Mouse (Mus musculus): ENCODE measurements around the gene Anapc4. TPM values are rescaled to one million over a fixed set of nuclear protein-coding genes. Genes with fewer than 3 reads are reported as not detected.
A peak's percentile ranks its signal among the peaks of the same experiment; 100 is the strongest.

The Anapc4 gene
- polyA plus RNA-seq, 1 experiment from 2014 or later = 31.2 TPM

- no peaks in the 10 kb centered on the region for H3K4me1 ChIP-seq (replicated peaks)
- no peak overlapping the region for H3K4me3 ChIP-seq (replicated peaks)
- no peak overlapping the region for H3K27ac ChIP-seq
- no peak overlapping the region for H3K9ac ChIP-seq
- no peaks in the 10 kb centered on the region for H3K27me3 ChIP-seq
- 79% methylated on average over 12 of the region's 12 CpGs for WGBS (ENCODE audit: insufficient replicate concordance)
- no peak overlapping the region for H3K4me2 ChIP-seq
- no peak for DNase-seq
- H3K9me3 ChIP-seq (replicated peaks) = no peaks in the 10 kb centered on the region
- peaks cover 31% of the 10 kb centered on the region for H3K36me3 ChIP-seq
- no peak for ATAC-seq (ENCODE audit: low read depth)
Measured at GRCm38 (mm10) chr5:52868918-52869703, 35.3 kb downstream of the Anapc4 start.

- H3K27ac ChIP-seq = no peak overlapping the region
- peaks cover 15% of the 10 kb centered on the region for H3K36me3 ChIP-seq
- DNase-seq (no peak), ATAC-seq (ENCODE audit: low read depth) (no peak)
- no peaks in the 10 kb centered on the region for H3K4me1 ChIP-seq (replicated peaks)
- no peak overlapping the region for H3K4me3 ChIP-seq (replicated peaks)
- 13% methylated on average over 1 of the region's 1 CpGs for WGBS (ENCODE audit: insufficient replicate concordance)
- H3K9ac ChIP-seq = no peak overlapping the region
- no peaks in the 10 kb centered on the region for H3K27me3 ChIP-seq
- no peaks in the 10 kb centered on the region for H3K9me3 ChIP-seq (replicated peaks)
- H3K4me2 ChIP-seq = no peak overlapping the region
Measured at GRCm38 (mm10) chr5:52871461-52871860, 37.6 kb downstream of the Anapc4 start.

GRCm38 (mm10) chr5:52871986-52872385 is 38.2 kb downstream of the Anapc4 start:
- Histone ChIP-seq H3K27me3 (no peaks in the 10 kb centered on the region), H3K4me2 (no peak overlapping the region), H3K4me1 (replicated peaks) (no peaks in the 10 kb centered on the region), H3K9ac (no peak overlapping the region), H3K27ac (no peak overlapping the region), H3K9me3 (replicated peaks) (no peaks in the 10 kb centered on the region), H3K36me3 (peaks cover 11% of the 10 kb centered on the region), H3K4me3 (replicated peaks) (no peak overlapping the region)
- ATAC-seq (ENCODE audit: low read depth) (no peak), DNase-seq (no peak)
- WGBS (ENCODE audit: insufficient replicate concordance) = 81% methylated on average over 13 of the region's 13 CpGs

GRCm38 (mm10) chr5:52878847-52879246 is 45.0 kb downstream of the Anapc4 start:
- Histone ChIP-seq H3K9me3 (replicated peaks) (no peaks in the 10 kb centered on the region), H3K9ac (no peak overlapping the region), H3K27ac (no peak overlapping the region), H3K4me3 (replicated peaks) (no peak overlapping the region), H3K36me3 (no peaks in the 10 kb centered on the region), H3K4me2 (no peak overlapping the region), H3K27me3 (no peaks in the 10 kb centered on the region; the same call in 1 of the 2 replicates), H3K4me1 (replicated peaks) (no peaks in the 10 kb centered on the region)
- 6% methylated on average over 9 of the region's 14 CpGs for WGBS (ENCODE audit: insufficient replicate concordance)
- ATAC-seq (ENCODE audit: low read depth) = no peak
- DNase-seq = no peak

- Histone ChIP-seq H3K9ac (no peak overlapping the region), H3K27ac (no peak overlapping the region), H3K27me3 (no peaks in the 10 kb centered on the region; the same call in 1 of the 2 replicates), H3K4me2 (no peak overlapping the region), H3K9me3 (replicated peaks) (no peaks in the 10 kb centered on the region), H3K36me3 (no peaks in the 10 kb centered on the region), H3K4me1 (replicated peaks) (no peaks in the 10 kb centered on the region), H3K4me3 (replicated peaks) (no peak overlapping the region)
- WGBS (ENCODE audit: insufficient replicate concordance) = 69% methylated on average over 6 of the region's 6 CpGs
- no peak for ATAC-seq (ENCODE audit: low read depth)
- DNase-seq = no peak
Measured at GRCm38 (mm10) chr5:52879926-52880325, 46.1 kb downstream of the Anapc4 start.

- Histone ChIP-seq H3K4me1 (replicated peaks) (no peaks in the 10 kb centered on the region), H3K27me3 (no peaks in the 10 kb centered on the region; the same call in 1 of the 2 replicates), H3K9ac (no peak overlapping the region), H3K27ac (no peak overlapping the region), H3K9me3 (replicated peaks) (peaks cover 3% of the 10 kb centered on the region; the same call in 1 of the 2 replicates), H3K4me2 (no peak overlapping the region), H3K4me3 (replicated peaks) (no peak overlapping the region), H3K36me3 (no peaks in the 10 kb centered on the region)
- DNase-seq (no peak), ATAC-seq (ENCODE audit: low read depth) (no peak)
- 30% methylated on average over 2 of the region's 2 CpGs for WGBS (ENCODE audit: insufficient replicate concordance)
Measured at GRCm38 (mm10) chr5:52882446-52882845, 48.6 kb downstream of the Anapc4 start.

GRCm38 (mm10) chr5:52887085-52887484 is 53.3 kb downstream of the Anapc4 start:
- Histone ChIP-seq H3K9ac (no peak overlapping the region), H3K27ac (no peak overlapping the region), H3K4me3 (replicated peaks) (no peak overlapping the region), H3K4me1 (replicated peaks) (peaks cover 8% of the 10 kb centered on the region), H3K36me3 (no peaks in the 10 kb centered on the region), H3K9me3 (replicated peaks) (peaks cover 3% of the 10 kb centered on the region; the same call in 1 of the 2 replicates), H3K27me3 (no peaks in the 10 kb centered on the region), H3K4me2 (no peak overlapping the region)
- ATAC-seq (ENCODE audit: low read depth) (no peak), DNase-seq (peak; percentile 22)
- 29% methylated on average over 12 of the region's 12 CpGs for WGBS (ENCODE audit: insufficient replicate concordance)

GRCm38 (mm10) chr5:52889919-52890318 is 56.1 kb downstream of the Anapc4 start:
- 43% methylated on average over 7 of the region's 7 CpGs for WGBS (ENCODE audit: insufficient replicate concordance)
- Histone ChIP-seq H3K9ac (no peak overlapping the region), H3K36me3 (no peaks in the 10 kb centered on the region), H3K4me3 (replicated peaks) (no peak overlapping the region), H3K4me1 (replicated peaks) (peaks cover 10% of the 10 kb centered on the region), H3K9me3 (replicated peaks) (peaks cover 3% of the 10 kb centered on the region; the same call in 1 of the 2 replicates), H3K27me3 (no peaks in the 10 kb centered on the region), H3K27ac (no peak overlapping the region), H3K4me2 (no peak overlapping the region)
- DNase-seq (no peak), ATAC-seq (ENCODE audit: low read depth) (no peak)

GRCm38 (mm10) chr5:52891949-52892835 is 58.4 kb downstream of the Anapc4 start:
- Histone ChIP-seq H3K9ac (no peak overlapping the region), H3K27me3 (no peaks in the 10 kb centered on the region), H3K4me1 (replicated peaks) (peaks cover 10% of the 10 kb centered on the region), H3K27ac (no peak overlapping the region), H3K36me3 (no peaks in the 10 kb centered on the region), H3K4me3 (replicated peaks) (no peak overlapping the region), H3K9me3 (replicated peaks) (no peaks in the 10 kb centered on the region), H3K4me2 (no peak overlapping the region)
- ATAC-seq (ENCODE audit: low read depth) (peak; percentile 71), DNase-seq (peak; percentile 17)
- WGBS (ENCODE audit: insufficient replicate concordance) = 46% methylated on average over 12 of the region's 12 CpGs

- no peak for DNase-seq
Measured at GRCm38 (mm10) chr5:52893938-52894337, 60.1 kb downstream of the Anapc4 start.

GRCm38 (mm10) chr5:52904246-52904645 is 70.4 kb downstream of the Anapc4 start:
- Histone ChIP-seq H3K4me2 (no peak overlapping the region), H3K36me3 (no peaks in the 10 kb centered on the region), H3K27me3 (no peaks in the 10 kb centered on the region), H3K9ac (no peak overlapping the region), H3K4me3 (replicated peaks) (no peak overlapping the region), H3K4me1 (replicated peaks) (no peaks in the 10 kb centered on the region), H3K27ac (no peak overlapping the region), H3K9me3 (replicated peaks) (no peaks in the 10 kb centered on the region)
- no peak for ATAC-seq (ENCODE audit: low read depth)
- WGBS (ENCODE audit: insufficient replicate concordance) = 33% methylated on average over 4 of the region's 4 CpGs
- DNase-seq = no peak

More at GRCm38 (mm10) chr5:52893938-52894337, 60.1 kb downstream of the Anapc4 start:
- no peaks in the 10 kb centered on the region for H3K27me3 ChIP-seq
- peaks cover 10% of the 10 kb centered on the region for H3K4me1 ChIP-seq (replicated peaks)
- no peak for ATAC-seq (ENCODE audit: low read depth)
- no peaks in the 10 kb centered on the region for H3K9me3 ChIP-seq (replicated peaks)
- H3K4me2 ChIP-seq = no peak overlapping the region
- no peak overlapping the region for H3K27ac ChIP-seq
- no peak overlapping the region for H3K4me3 ChIP-seq (replicated peaks)
- H3K9ac ChIP-seq = no peak overlapping the region
- 73% methylated on average over 5 of the region's 5 CpGs for WGBS (ENCODE audit: insufficient replicate concordance)
- H3K36me3 ChIP-seq = no peaks in the 10 kb centered on the region

Measured in liver, embryonic 13.5 days (tissue).